Mouse (Mus musculus) testis, adult 2 months (tissue): ENCODE results near the gene Pitpnc1. TPM values are rescaled to one million over a fixed set of nuclear protein-coding genes. Genes with fewer than 3 reads are reported as not detected.

ENCODE experiments used
- H3K27ac ChIP-seq: fragments of 200-500 bp; 2 replicates; pipeline ENCODE4 v1.5.1; 2012; ENCODE audit warnings: low read depth, low read length; ENCODE audit not compliant: control insufficient read depth, insufficient read depth
- H3K27me3 ChIP-seq: fragments of 200-500 bp; 2 replicates; pipeline ENCODE4 v1.6.1; 2012; ENCODE audit warnings: mild to moderate bottlenecking, low read length, moderate library complexity; ENCODE audit not compliant: control insufficient read depth, insufficient read depth
- H3K36me3 ChIP-seq: fragments of 200-500 bp; 2 replicates; pipeline ENCODE4 v1.6.1; 2012; ENCODE audit warnings: mild to moderate bottlenecking, low read length; ENCODE audit not compliant: control insufficient read depth, insufficient read depth
- H3K4me1 ChIP-seq: fragments of 200-500 bp; 2 replicates; pipeline ENCODE4 v1.6.1; 2012; ENCODE audit warnings: low read length; ENCODE audit not compliant: control insufficient read depth, insufficient read depth
- H3K4me3 ChIP-seq: fragments of 200-500 bp; 2 replicates; pipeline ENCODE4 v1.5.1; 2012; ENCODE audit warnings: low read depth, mild to moderate bottlenecking, low read length, moderate library complexity, mixed read lengths; ENCODE audit not compliant: control insufficient read depth
- CTCF ChIP-seq: fragments of 200-500 bp; IDR thresholded peaks from 2 replicates; pipeline ENCODE4 v1.5.1; 2012; ENCODE audit warnings: low read depth, mild to moderate bottlenecking, inconsistent platforms, low read length, moderate library complexity; ENCODE audit not compliant: control insufficient read depth, insufficient read depth, insufficient replicate concordance
- POLR2A ChIP-seq: fragments of 200-500 bp; IDR thresholded peaks from 2 replicates; pipeline ENCODE4 v1.6.1; 2012; ENCODE audit warnings: low read depth, mild to moderate bottlenecking, inconsistent platforms, low read length, moderate library complexity; ENCODE audit not compliant: control insufficient read depth
- polyA plus RNA-seq: library from polyadenylated mRNA; depleted of rRNA; stranded (reverse); fragments of >200 nt; gene quantifications from 2 replicates; pipeline ENCODE4 v1.2.3, GENCODE M21; 2012

Gene Pitpnc1
- polyA plus RNA-seq, 1 experiment: 1.5 TPM

- H3K4me3 ChIP-seq: no peak overlapping the region
- no peaks in the 10 kb centered on the region for H3K36me3 ChIP-seq
- H3K27me3 ChIP-seq: no peaks in the 10 kb centered on the region
- TF ChIP-seq CTCF (no peak), POLR2A (no peak)
- H3K27ac ChIP-seq: peak overlapping the region; percentile 16; the same call in 1 of the 2 replicates
- H3K4me1 ChIP-seq: no peaks in the 10 kb centered on the region
These were observed 114.3 kb downstream of the Pitpnc1 start for GRCm38 (mm10) chr11:107356224-107356623.

GRCm38 (mm10) chr11:107355526-107355925, 115.0 kb downstream of the Pitpnc1 start:
- Histone ChIP-seq H3K4me1 (no peaks in the 10 kb centered on the region), H3K36me3 (no peaks in the 10 kb centered on the region), H3K27ac (peak overlapping the region; percentile 7; the same call in 1 of the 2 replicates), H3K27me3 (no peaks in the 10 kb centered on the region), H3K4me3 (no peak overlapping the region)
- TF ChIP-seq POLR2A (no peak), CTCF (no peak)

GRCm38 (mm10) chr11:107354499-107355143, 115.9 kb downstream of the Pitpnc1 start:
- Histone ChIP-seq H3K4me1 (no peaks in the 10 kb centered on the region), H3K27me3 (no peaks in the 10 kb centered on the region), H3K27ac (peak overlapping the region; percentile 7; the same call in 1 of the 2 replicates), H3K36me3 (no peaks in the 10 kb centered on the region), H3K4me3 (no peak overlapping the region)
- TF ChIP-seq POLR2A (no peak), CTCF (no peak)

DNA sequence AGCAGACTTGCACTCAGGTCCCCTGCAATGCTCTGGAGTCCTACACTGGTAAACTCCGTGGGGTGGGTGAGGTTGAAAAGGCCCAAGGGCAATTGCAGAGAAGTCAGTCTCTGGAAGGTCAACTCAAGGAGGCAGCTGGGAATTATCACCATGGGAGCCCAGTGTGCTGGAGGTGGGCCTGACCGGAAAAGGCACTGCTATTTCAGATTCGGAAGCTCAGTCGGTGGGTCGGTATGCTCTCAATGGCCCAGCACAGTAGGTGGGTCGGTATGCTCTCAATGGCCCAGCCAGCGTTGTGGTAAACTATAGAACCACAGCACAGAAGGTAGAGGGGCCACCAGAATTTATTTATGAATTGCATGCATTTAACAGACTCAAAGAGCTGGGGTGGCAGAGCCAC, 117.9 kb downstream of the Pitpnc1 start:
- no peak overlapping the region for H3K27ac ChIP-seq
- H3K4me1 ChIP-seq: no peaks in the 10 kb centered on the region
- TF ChIP-seq CTCF (no peak), POLR2A (no peak)
- H3K27me3 ChIP-seq: no peaks in the 10 kb centered on the region
- no peaks in the 10 kb centered on the region for H3K36me3 ChIP-seq
- H3K4me3 ChIP-seq: no peak overlapping the region

- no peak overlapping the region for H3K4me3 ChIP-seq
- no peak overlapping the region for H3K27ac ChIP-seq
- no peaks in the 10 kb centered on the region for H3K27me3 ChIP-seq
- no peaks in the 10 kb centered on the region for H3K36me3 ChIP-seq
- no peak for TF ChIP-seq POLR2A
- TF ChIP-seq CTCF: no peak
- no peaks in the 10 kb centered on the region for H3K4me1 ChIP-seq
These were observed 120.7 kb downstream of the Pitpnc1 start for GRCm38 (mm10) chr11:107349756-107350155.

- Histone ChIP-seq H3K4me1 (peaks cover 3% of the 10 kb centered on the region), H3K27me3 (no peaks in the 10 kb centered on the region), H3K27ac (no peak overlapping the region), H3K36me3 (no peaks in the 10 kb centered on the region), H3K4me3 (no peak overlapping the region)
- TF ChIP-seq CTCF: no peak
- no peak for TF ChIP-seq POLR2A
These were observed 127.5 kb downstream of the Pitpnc1 start for GRCm38 (mm10) chr11:107343031-107343430.

DNA sequence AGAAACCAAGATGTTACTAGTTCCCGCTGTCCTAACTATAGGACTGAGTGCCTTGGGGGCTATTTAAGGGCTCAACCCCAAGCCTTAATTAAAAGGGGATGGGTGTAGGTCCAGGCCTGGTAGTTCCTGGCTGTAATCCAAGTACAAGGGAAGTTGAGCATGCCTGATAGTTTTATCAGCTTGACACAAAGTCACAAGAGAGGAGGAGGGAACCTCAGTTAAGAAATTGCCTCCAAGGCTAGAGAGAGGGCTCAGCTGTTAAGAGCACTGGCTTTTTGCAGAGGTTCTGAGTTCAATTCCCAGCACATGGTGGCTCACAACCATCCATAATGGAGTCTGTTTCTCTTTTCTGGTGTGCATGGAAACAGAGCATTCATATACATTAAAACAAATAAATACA, 128.1 kb downstream of the Pitpnc1 start:
- TF ChIP-seq CTCF: no peak
- TF ChIP-seq POLR2A: no peak
- H3K4me1 ChIP-seq: peaks cover 6% of the 10 kb centered on the region
- no peak overlapping the region for H3K27ac ChIP-seq
- no peaks in the 10 kb centered on the region for H3K36me3 ChIP-seq
- H3K27me3 ChIP-seq: no peaks in the 10 kb centered on the region
- H3K4me3 ChIP-seq: no peak overlapping the region

GRCm38 (mm10) chr11:107341293-107341692, 129.2 kb downstream of the Pitpnc1 start:
- Histone ChIP-seq H3K4me1 (peaks cover 9% of the 10 kb centered on the region), H3K27me3 (no peaks in the 10 kb centered on the region), H3K4me3 (no peak overlapping the region), H3K36me3 (no peaks in the 10 kb centered on the region), H3K27ac (no peak overlapping the region)
- no peak for TF ChIP-seq POLR2A
